25 mouse cellular contexts compared by ENCODE assay signal in the genomic region with DNA sequence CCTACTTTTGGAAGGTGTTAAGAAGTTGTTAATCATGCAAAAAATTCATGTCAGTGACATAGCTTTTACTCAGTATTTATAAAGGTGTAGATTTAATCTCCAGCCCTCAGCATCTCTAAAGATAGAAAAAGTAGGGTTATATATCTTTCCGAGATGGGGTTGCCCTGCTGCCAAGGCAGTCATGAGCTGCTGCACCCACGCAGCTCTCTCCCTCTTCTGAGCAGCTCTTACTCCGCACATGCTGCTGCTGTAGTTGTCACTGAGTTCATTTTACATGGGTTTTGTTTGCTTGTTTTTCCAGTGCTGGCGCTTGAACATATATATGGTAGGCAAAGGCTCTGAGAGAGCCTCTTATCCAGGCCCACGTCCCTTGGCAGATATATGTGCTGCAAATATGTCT. TPM values are rescaled to one million over a fixed set of nuclear protein-coding genes. Genes with fewer than 3 reads are reported as not detected.
DNase-seq lines count a peak whose midpoint lies in the region; ATAC-seq lines count a peak whose summit lies in the region.
"Had no signal": no experiment of that assay in that cellular context is flagged by ENCODE, and none has a peak within 500 bp of the region (broad histone marks: within the 10 kb centered on the region; RNA-seq: fewer than 3 reads in every experiment).

No protein-coding gene starts in this region.

- H3K9me3 ChIP-seq in embryonic facial prominence, embryonic 13.5 days: no peaks in the 10 kb centered on the region
- H3K9me3 ChIP-seq in embryonic facial prominence, embryonic 10.5 days: no peaks in the 10 kb centered on the region
- H3K9me3 ChIP-seq in heart, embryonic 16.5 days (replicated peaks; ENCODE audit: control insufficient read depth, low read length): no peaks in the 10 kb centered on the region
- H3K9me3 ChIP-seq: forebrain, embryonic 13.5 days; hindbrain, embryonic 13.5 days; midbrain, embryonic 12.5 days; neural tube, embryonic 12.5 days; stomach, embryonic 15.5 days had no signal

- H3K27ac ChIP-seq in embryonic facial prominence, embryonic 13.5 days: peak overlapping the region; percentile 61; the same call in 1 of the 2 replicates
- no peak overlapping the region for H3K27ac ChIP-seq in embryonic facial prominence, embryonic 10.5 days (replicated peaks)
- peak overlapping the region; percentile 50 for H3K27ac ChIP-seq in heart, embryonic 16.5 days (ENCODE audit: low read length)
- H3K27ac ChIP-seq: forebrain, embryonic 13.5 days; hindbrain, embryonic 13.5 days; midbrain, embryonic 12.5 days; neural tube, embryonic 12.5 days; stomach, embryonic 15.5 days had no signal

- no peak overlapping the region for H3K9ac ChIP-seq in embryonic facial prominence, embryonic 13.5 days
- H3K9ac ChIP-seq in heart, embryonic 16.5 days (ENCODE audit: low read length): no peak overlapping the region
- H3K9ac ChIP-seq: forebrain, embryonic 13.5 days; hindbrain, embryonic 13.5 days; midbrain, embryonic 12.5 days; neural tube, embryonic 12.5 days; stomach, embryonic 15.5 days had no signal

- peaks cover 21% of the 10 kb centered on the region for H3K4me1 ChIP-seq in embryonic facial prominence, embryonic 13.5 days
- H3K4me1 ChIP-seq in embryonic facial prominence, embryonic 10.5 days: peaks cover 18% of the 10 kb centered on the region
- peaks cover 18% of the 10 kb centered on the region for H3K4me1 ChIP-seq in heart, embryonic 16.5 days (ENCODE audit: control insufficient read depth, insufficient read depth, low read length)
- H3K4me1 ChIP-seq: forebrain, embryonic 13.5 days; midbrain, embryonic 12.5 days; neural tube, embryonic 12.5 days had no signal

- ATAC-seq in embryonic facial prominence, embryonic 13.5 days (ENCODE audit: insufficient number of reproducible peaks, insufficient read depth, low FRiP score, low TSS enrichment, low read depth): no peak
- ATAC-seq in heart, embryonic 16.5 days (replicated peaks; ENCODE audit: extremely low read depth, insufficient read depth, low FRiP score): no peak
- ATAC-seq: forebrain, embryonic 13.5 days; inflammation-experienced regulatory T-cells, adult 6 months; Patski had no signal

- no peak overlapping the region for H3K4me3 ChIP-seq in embryonic facial prominence, embryonic 13.5 days
- no peak overlapping the region for H3K4me3 ChIP-seq in embryonic facial prominence, embryonic 10.5 days
- H3K4me3 ChIP-seq in heart, embryonic 16.5 days (ENCODE audit: low read length): no peak overlapping the region
- H3K4me3 ChIP-seq: erythroblast, embryonic 14.5 days; forebrain, embryonic 13.5 days; hindbrain, embryonic 13.5 days; midbrain, embryonic 12.5 days; neural tube, embryonic 12.5 days; stomach, embryonic 15.5 days had no signal

- intact Hi-C loops in left cerebral cortex, postnatal 4 days (cut with DNase I): loop anchor here (10.0 kb wide), 1 partner anchor 506 kb away; no protein-coding TSS in a partner anchor

- WGBS in embryonic facial prominence, embryonic 13.5 days: 72% methylated on average over 5 of the region's 5 CpGs
- 84% methylated on average over 5 of the region's 5 CpGs for WGBS in embryonic facial prominence, embryonic 10.5 days
- WGBS in heart, embryonic 16.5 days: 75% methylated on average over 5 of the region's 5 CpGs

- peaks cover 12% of the 10 kb centered on the region for H3K36me3 ChIP-seq in embryonic facial prominence, embryonic 13.5 days
- H3K36me3 ChIP-seq in embryonic facial prominence, embryonic 10.5 days (replicated peaks): peaks cover 25% of the 10 kb centered on the region
- peaks cover 9% of the 10 kb centered on the region for H3K36me3 ChIP-seq in heart, embryonic 16.5 days (ENCODE audit: control insufficient read depth, insufficient read depth)

- H3K4me2 ChIP-seq in embryonic facial prominence, embryonic 13.5 days: no peak overlapping the region
- H3K4me2 ChIP-seq in heart, embryonic 16.5 days (ENCODE audit: low read depth, low read length): no peak overlapping the region
- H3K4me2 ChIP-seq: forebrain, embryonic 13.5 days; hindbrain, embryonic 13.5 days; midbrain, embryonic 12.5 days; neural tube, embryonic 12.5 days; stomach, embryonic 15.5 days had no signal

- DNase-seq in embryonic facial prominence, embryonic 10.5 days (ENCODE audit: low spot score): no peak
- no peak for DNase-seq in heart, adult 8-10 months (ENCODE audit: low spot score)
- DNase-seq in left cerebral cortex, adult 18-20 months (ENCODE audit: low spot score in 2 of 2): peak; percentile 30 to 66
- DNase-seq in left cerebral cortex, postnatal 4 days: no peak
- peak; percentile 47 to 49 for DNase-seq in right cerebral cortex, adult 2 months (ENCODE audit: low spot score in 2 of 2)
- DNase-seq in adrenal gland, postnatal 36 days: no peak
- DNase-seq: adrenal gland, adult 8-10 months; cerebellum, adult 11-12 months; cerebellum, postnatal 25 days; embryo, embryonic 11 days; heart, adult 18-20 months; heart, postnatal 10 days; kidney, postnatal 25 days; liver; lung, postnatal 10 days had no signal

- no peaks in the 10 kb centered on the region for H3K27me3 ChIP-seq in embryonic facial prominence, embryonic 13.5 days
- no peaks in the 10 kb centered on the region for H3K27me3 ChIP-seq in embryonic facial prominence, embryonic 10.5 days (replicated peaks; ENCODE audit: low read depth, poor library complexity, severe bottlenecking)
- H3K27me3 ChIP-seq in heart, embryonic 16.5 days (ENCODE audit: control insufficient read depth, insufficient read depth, low read length): no peaks in the 10 kb centered on the region
- H3K27me3 ChIP-seq: forebrain, embryonic 13.5 days; hindbrain, embryonic 13.5 days; midbrain, embryonic 12.5 days; neural tube, embryonic 12.5 days; Patski; stomach, embryonic 15.5 days had no signal

RNA-seq across cellular contexts. Expression of a gene that starts 20.7 kb away (rescaled TPM):
- 54.1 and 56.0 TPM in 2 replicates for polyA plus RNA-seq in embryonic facial prominence, embryonic 13.5 days (2015; fragmentation: Nextera tagmentation; extraction: Ambion mirVana)
- polyA plus RNA-seq in embryonic facial prominence, embryonic 10.5 days (2016; fragmentation: Nextera tagmentation; extraction: Ambion mirVana): 57.1 and 63.6 TPM in 2 replicates
- polyA plus RNA-seq in heart, embryonic 16.5 days (2015; fragmentation: Nextera tagmentation; extraction: Ambion mirVana): 26.4 TPM in 2 replicates
- total RNA-seq in heart, adult 8-10 months (2022): 1 to 10 TPM; 3.9 to 4.8 (median 4.5) TPM
- 10 to 100 TPM; 11.0 to 11.6 TPM for total RNA-seq in left cerebral cortex, adult 18-20 months (2021)
- 10 to 100 TPM; 29.4 to 32.5 TPM for total RNA-seq in left cerebral cortex, postnatal 4 days (2021)
- 1 to 10 TPM; 8.7 to 9.5 TPM for total RNA-seq in adrenal gland, postnatal 36 days (2021)

Comparison
In these comparisons a context has a peak if more than half of its experiments do, and no peak if none do; other contexts are left out.
1. DNase-seq: peak in left cerebral cortex, adult 18-20 months (2 of 2) and right cerebral cortex, adult 2 months (2 of 2); none in embryonic facial prominence, embryonic 10.5 days (single experiment), heart, adult 8-10 months (single experiment), left cerebral cortex, postnatal 4 days (single experiment) and adrenal gland, postnatal 36 days (0 of 2).